Mouse (Mus musculus) olfactory bulb, adult 2 months (tissue): Measurements from ENCODE around the gene Ndc80.

Experiments used
- CTCF ChIP-seq: fragments of 200-500 bp; IDR thresholded peaks from 2 replicates; pipeline ENCODE4 v1.5.1; 2012; ENCODE audit warnings: low read depth, mild to moderate bottlenecking, low read length, moderate library complexity; ENCODE audit not compliant: insufficient read depth
- POLR2A ChIP-seq: fragments of 200-500 bp; IDR thresholded peaks from 2 replicates; pipeline ENCODE4 v1.6.1; 2012; ENCODE audit warnings: mild to moderate bottlenecking, low read depth, low read length, moderate library complexity; ENCODE audit not compliant: insufficient read depth

DNA sequence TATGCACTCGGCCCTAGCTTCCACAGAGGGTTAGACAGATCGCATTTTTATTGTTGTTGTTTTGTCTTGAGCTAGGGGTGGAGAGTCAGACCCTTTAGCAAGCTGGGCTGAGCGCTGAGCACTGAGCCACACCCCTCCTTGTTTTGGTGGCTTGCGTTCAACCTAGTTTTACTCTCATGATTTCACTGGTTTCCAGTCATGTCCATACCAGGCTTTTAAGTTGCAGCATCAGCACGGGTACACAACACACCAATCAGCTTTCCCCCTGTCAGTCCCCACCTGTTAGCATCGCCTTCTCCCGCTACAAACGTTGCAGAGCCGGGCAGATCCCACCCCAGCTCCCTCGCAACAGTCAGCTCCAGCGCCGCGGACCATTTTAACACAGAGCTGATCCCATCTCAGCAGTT lies 352 bp downstream of the Ndc80 start:
- TF ChIP-seq POLR2A (no peak), CTCF (no peak)
